Mouse (Mus musculus): ENCODE data around the gene Lrrc30. TPM values are rescaled to one million over a fixed set of nuclear protein-coding genes. Genes with fewer than 3 reads are reported as not detected.

Gene Lrrc30
- 0.11 TPM in 1 of 2 replicates, not detected in the other for polyA plus RNA-seq (2016; fragmentation: Nextera tagmentation; extraction: Ambion mirVana)

- 77% methylated on average over 13 of the region's 13 CpGs for WGBS
- ATAC-seq (ENCODE audit: insufficient number of reproducible peaks, insufficient read depth, low FRiP score, low TSS enrichment, low read depth), result no peak
- Histone ChIP-seq H3K27ac (no peak within 1 kb of the TSS), H3K4me1 (replicated peaks) (peaks cover 14% of the 10 kb centered on the region), H3K9ac (replicated peaks) (no peak within 1 kb of the TSS), H3K9me3 (no peaks in the 10 kb centered on the region), H3K4me3 (replicated peaks) (no peak within 1 kb of the TSS), H3K27me3 (peaks cover 2% of the 10 kb centered on the region; the same call in 1 of the 2 replicates), H3K36me3 (no peaks in the 10 kb centered on the region), H3K4me2 (no peak within 1 kb of the TSS)
Measured at GRCm38 (mm10) chr17:67632676-67633339, at the start of gene Lrrc30. Gene Lrrc30 (minus strand): TSS chr17:67632723.

GRCm38 (mm10) chr17:67681084-67681483, 48.6 kb upstream of the Lrrc30 start:
- no peaks in the 10 kb centered on the region for H3K36me3 ChIP-seq
- no peaks in the 10 kb centered on the region; the same call in 1 of the 2 replicates for H3K9me3 ChIP-seq
- H3K27ac ChIP-seq, result no peak overlapping the region
- no peaks in the 10 kb centered on the region for H3K4me1 ChIP-seq (replicated peaks)
- no peaks in the 10 kb centered on the region for H3K27me3 ChIP-seq
- 70% methylated on average over 6 of the region's 6 CpGs for WGBS
- no peak overlapping the region for H3K4me3 ChIP-seq (replicated peaks)
- ATAC-seq (ENCODE audit: insufficient number of reproducible peaks, insufficient read depth, low FRiP score, low TSS enrichment, low read depth), result no peak
- no peak overlapping the region for H3K4me2 ChIP-seq
- no peak overlapping the region for H3K9ac ChIP-seq (replicated peaks)

- WGBS, result 74% methylated on average over 1 of the region's 1 CpGs
- H3K9me3 ChIP-seq, result no peaks in the 10 kb centered on the region; the same call in 1 of the 2 replicates
- no peak overlapping the region for H3K4me3 ChIP-seq (replicated peaks)
- no peak for ATAC-seq (ENCODE audit: insufficient number of reproducible peaks, insufficient read depth, low FRiP score, low TSS enrichment, low read depth)
- no peak overlapping the region for H3K27ac ChIP-seq
- no peak overlapping the region for H3K4me2 ChIP-seq
- H3K4me1 ChIP-seq (replicated peaks), result no peaks in the 10 kb centered on the region
- H3K36me3 ChIP-seq, result no peaks in the 10 kb centered on the region
- no peak overlapping the region for H3K9ac ChIP-seq (replicated peaks)
- H3K27me3 ChIP-seq, result no peaks in the 10 kb centered on the region
Measured at GRCm38 (mm10) chr17:67678576-67678975, 46.1 kb upstream of the Lrrc30 start.

- H3K4me2 ChIP-seq, result no peak overlapping the region
- H3K9me3 ChIP-seq, result no peaks in the 10 kb centered on the region
- no peak overlapping the region for H3K9ac ChIP-seq (replicated peaks)
- 16% methylated on average over 3 of the region's 3 CpGs for WGBS
- H3K27me3 ChIP-seq, result no peaks in the 10 kb centered on the region
- no peaks in the 10 kb centered on the region for H3K4me1 ChIP-seq (replicated peaks)
- ATAC-seq (ENCODE audit: insufficient number of reproducible peaks, insufficient read depth, low FRiP score, low TSS enrichment, low read depth), result no peak
- H3K27ac ChIP-seq, result no peak overlapping the region
- H3K4me3 ChIP-seq (replicated peaks), result no peak overlapping the region
- no peaks in the 10 kb centered on the region for H3K36me3 ChIP-seq
Measured at GRCm38 (mm10) chr17:67667981-67668380, 35.5 kb upstream of the Lrrc30 start.

GRCm38 (mm10) chr17:67666981-67667380, 34.5 kb upstream of the Lrrc30 start:
- Histone ChIP-seq H3K9me3 (no peaks in the 10 kb centered on the region), H3K4me3 (replicated peaks) (no peak overlapping the region), H3K27me3 (no peaks in the 10 kb centered on the region), H3K4me1 (replicated peaks) (no peaks in the 10 kb centered on the region), H3K27ac (no peak overlapping the region), H3K36me3 (no peaks in the 10 kb centered on the region), H3K4me2 (no peak overlapping the region), H3K9ac (replicated peaks) (no peak overlapping the region)
- no peak for ATAC-seq (ENCODE audit: insufficient number of reproducible peaks, insufficient read depth, low FRiP score, low TSS enrichment, low read depth)
- WGBS, result 63% methylated on average over 5 of the region's 5 CpGs

GRCm38 (mm10) chr17:67664299-67664698, 31.8 kb upstream of the Lrrc30 start:
- Histone ChIP-seq H3K36me3 (no peaks in the 10 kb centered on the region), H3K9me3 (no peaks in the 10 kb centered on the region), H3K4me2 (no peak overlapping the region), H3K9ac (replicated peaks) (no peak overlapping the region), H3K27me3 (no peaks in the 10 kb centered on the region), H3K4me3 (replicated peaks) (no peak overlapping the region), H3K4me1 (replicated peaks) (no peaks in the 10 kb centered on the region), H3K27ac (no peak overlapping the region)
- no peak for ATAC-seq (ENCODE audit: insufficient number of reproducible peaks, insufficient read depth, low FRiP score, low TSS enrichment, low read depth)
- WGBS, result 74% methylated on average over 3 of the region's 3 CpGs

GRCm38 (mm10) chr17:67651506-67651905, 19.0 kb upstream of the Lrrc30 start:
- no peak overlapping the region for H3K9ac ChIP-seq (replicated peaks)
- H3K4me2 ChIP-seq, result no peak overlapping the region
- H3K27ac ChIP-seq, result no peak overlapping the region
- WGBS, result 15% methylated on average over 4 of the region's 4 CpGs
- no peaks in the 10 kb centered on the region for H3K27me3 ChIP-seq
- H3K4me3 ChIP-seq (replicated peaks), result no peak overlapping the region
- no peak for ATAC-seq (ENCODE audit: insufficient number of reproducible peaks, insufficient read depth, low FRiP score, low TSS enrichment, low read depth)
- H3K4me1 ChIP-seq (replicated peaks), result no peaks in the 10 kb centered on the region
- H3K9me3 ChIP-seq, result no peaks in the 10 kb centered on the region
- no peaks in the 10 kb centered on the region for H3K36me3 ChIP-seq

GRCm38 (mm10) chr17:67641627-67642026, 9.1 kb upstream of the Lrrc30 start:
- H3K36me3 ChIP-seq, result no peaks in the 10 kb centered on the region
- H3K9ac ChIP-seq (replicated peaks), result no peak overlapping the region
- no peaks in the 10 kb centered on the region for H3K4me1 ChIP-seq (replicated peaks)
- no peaks in the 10 kb centered on the region for H3K27me3 ChIP-seq
- no peak overlapping the region for H3K27ac ChIP-seq
- no peak overlapping the region for H3K4me2 ChIP-seq
- H3K4me3 ChIP-seq (replicated peaks), result no peak overlapping the region
- H3K9me3 ChIP-seq, result peaks cover 3% of the 10 kb centered on the region; the same call in 1 of the 2 replicates
- no peak for ATAC-seq (ENCODE audit: insufficient number of reproducible peaks, insufficient read depth, low FRiP score, low TSS enrichment, low read depth)

GRCm38 (mm10) chr17:67638119-67638810, 5.7 kb upstream of the Lrrc30 start:
- no peaks in the 10 kb centered on the region for H3K9me3 ChIP-seq
- 86% methylated on average over 10 of the region's 10 CpGs for WGBS
- 0 out of 2 replicates have a peak, but pooled peaks have one; percentile 42 for ATAC-seq (ENCODE audit: insufficient number of reproducible peaks, insufficient read depth, low FRiP score, low TSS enrichment, low read depth)

GRCm38 (mm10) chr17:67636951-67637350, 4.4 kb upstream of the Lrrc30 start:
- no peak overlapping the region for H3K27ac ChIP-seq
- H3K27me3 ChIP-seq, result no peaks in the 10 kb centered on the region; the same call in 1 of the 2 replicates
- no peak overlapping the region for H3K4me2 ChIP-seq
- H3K4me1 ChIP-seq (replicated peaks), result 0 out of 2 replicates have a peak, but pooled peaks cover 3% of the 10 kb centered on the region
- no peaks in the 10 kb centered on the region for H3K36me3 ChIP-seq
- WGBS, result 78% methylated on average over 2 of the region's 2 CpGs
- H3K9ac ChIP-seq (replicated peaks), result no peak overlapping the region
- ATAC-seq (ENCODE audit: insufficient number of reproducible peaks, insufficient read depth, low FRiP score, low TSS enrichment, low read depth), result no peak
- H3K4me3 ChIP-seq (replicated peaks), result no peak overlapping the region
- no peaks in the 10 kb centered on the region for H3K9me3 ChIP-seq

More at GRCm38 (mm10) chr17:67638119-67638810, 5.7 kb upstream of the Lrrc30 start:
- Histone ChIP-seq H3K4me3 (replicated peaks) (no peak overlapping the region), H3K27ac (no peak overlapping the region), H3K36me3 (no peaks in the 10 kb centered on the region), H3K9ac (replicated peaks) (no peak overlapping the region), H3K4me1 (replicated peaks) (0 out of 2 replicates have a peak, but pooled peaks cover 3% of the 10 kb centered on the region), H3K27me3 (no peaks in the 10 kb centered on the region), H3K4me2 (no peak overlapping the region)

- WGBS, result 67% methylated on average over 3 of the region's 3 CpGs
- Histone ChIP-seq H3K36me3 (no peaks in the 10 kb centered on the region), H3K9me3 (no peaks in the 10 kb centered on the region), H3K4me3 (replicated peaks) (no peak overlapping the region), H3K4me1 (replicated peaks) (0 out of 2 replicates have a peak, but pooled peaks cover 3% of the 10 kb centered on the region), H3K4me2 (no peak overlapping the region), H3K9ac (replicated peaks) (no peak overlapping the region), H3K27ac (no peak overlapping the region), H3K27me3 (peaks cover 2% of the 10 kb centered on the region; the same call in 1 of the 2 replicates)
- ATAC-seq (ENCODE audit: insufficient number of reproducible peaks, insufficient read depth, low FRiP score, low TSS enrichment, low read depth), result no peak
Measured at GRCm38 (mm10) chr17:67636304-67636703, 3.8 kb upstream of the Lrrc30 start.

Data from limb, embryonic 12.5 days (tissue).